Mouse (Mus musculus): ENCODE data around the gene Spa17. TPM values are rescaled to one million over a fixed set of nuclear protein-coding genes. Genes with fewer than 3 reads are reported as not detected.

Spa17 gene
- polyA plus RNA-seq (2012; rRNA removed) = 3.1 and 3.5 TPM in 2 replicates

- peak within 1 kb of the TSS; percentile 42 for H3K27ac ChIP-seq (ENCODE audit: insufficient read depth, low read depth, low read length)
- TF ChIP-seq POLR2A (IDR thresholded peaks at IDR 0.05; ENCODE audit: low read depth, low read length) (peak; percentile 13), CTCF (conservative IDR thresholded peaks at IDR 0.05; ENCODE audit: insufficient read depth, insufficient read length, low read depth, low read length) (no peak)
- peak; percentile 95 for DNase-seq
- H3K4me1 ChIP-seq (ENCODE audit: control insufficient read depth, insufficient read depth, low read length) = 0 out of 2 replicates have a peak, but pooled peaks cover 6% of the 10 kb centered on the region
- H3K4me3 ChIP-seq (ENCODE audit: insufficient read depth, low read depth, low read length) = peak within 1 kb of the TSS; percentile 67
- H3K36me3 ChIP-seq (ENCODE audit: control insufficient read depth, insufficient read depth, low read length) = no peaks in the 10 kb centered on the region
- under 1% methylated on average over 45 of the region's 45 CpGs for WGBS
- no peaks in the 10 kb centered on the region for H3K27me3 ChIP-seq (replicated peaks; ENCODE audit: control insufficient read depth, insufficient read depth, low read length)
Observed at GRCm38 (mm10) chr9:37613182-37613910, at the start of gene Spa17. Gene Spa17, minus strand, starts transcription at chr9:37613722.

- no peaks in the 10 kb centered on the region for H3K4me1 ChIP-seq (ENCODE audit: control insufficient read depth, insufficient read depth, low read length)
- H3K27ac ChIP-seq (ENCODE audit: insufficient read depth, low read depth, low read length) = no peak overlapping the region
- no peaks in the 10 kb centered on the region for H3K36me3 ChIP-seq (ENCODE audit: control insufficient read depth, insufficient read depth, low read length)
- 82% methylated on average over 1 of the region's 1 CpGs for WGBS
- no peaks in the 10 kb centered on the region for H3K27me3 ChIP-seq (replicated peaks; ENCODE audit: control insufficient read depth, insufficient read depth, low read length)
- no peak overlapping the region for H3K4me3 ChIP-seq (ENCODE audit: insufficient read depth, low read depth, low read length)
- TF ChIP-seq POLR2A (IDR thresholded peaks at IDR 0.05; ENCODE audit: low read depth, low read length) (no peak), CTCF (conservative IDR thresholded peaks at IDR 0.05; ENCODE audit: insufficient read depth, insufficient read length, low read depth, low read length) (no peak)
- DNase-seq = no peak
Observed at GRCm38 (mm10) chr9:37663210-37663609, 49.7 kb upstream of the Spa17 start.

- WGBS = 88% methylated on average over 6 of the region's 6 CpGs
- TF ChIP-seq CTCF (conservative IDR thresholded peaks at IDR 0.05; ENCODE audit: insufficient read depth, insufficient read length, low read depth, low read length) (no peak), POLR2A (IDR thresholded peaks at IDR 0.05; ENCODE audit: low read depth, low read length) (no peak)
Observed at GRCm38 (mm10) chr9:37659413-37659812, 45.9 kb upstream of the Spa17 start.

GRCm38 (mm10) chr9:37656931-37657481 lies 43.5 kb upstream of the Spa17 start, which contains the start of gene Tbrg1:
Gene Tbrg1, minus strand, starts transcription at chr9:37657312.
- TF ChIP-seq POLR2A (IDR thresholded peaks at IDR 0.05; ENCODE audit: low read depth, low read length) (peak; percentile 56), CTCF (conservative IDR thresholded peaks at IDR 0.05; ENCODE audit: insufficient read depth, insufficient read length, low read depth, low read length) (no peak)
- WGBS = under 1% methylated on average over 36 of the region's 36 CpGs

More at GRCm38 (mm10) chr9:37659413-37659812, 45.9 kb upstream of the Spa17 start:
- H3K27ac ChIP-seq (ENCODE audit: insufficient read depth, low read depth, low read length) = no peak overlapping the region
- no peaks in the 10 kb centered on the region; the same call in 1 of the 2 replicates for H3K36me3 ChIP-seq (ENCODE audit: control insufficient read depth, insufficient read depth, low read length)
- no peak for DNase-seq
- no peaks in the 10 kb centered on the region for H3K4me1 ChIP-seq (ENCODE audit: control insufficient read depth, insufficient read depth, low read length)
- H3K4me3 ChIP-seq (ENCODE audit: insufficient read depth, low read depth, low read length) = no peak overlapping the region
- no peaks in the 10 kb centered on the region for H3K27me3 ChIP-seq (replicated peaks; ENCODE audit: control insufficient read depth, insufficient read depth, low read length)

GRCm38 (mm10) chr9:37656439-37656881 lies 42.9 kb upstream of the Spa17 start:
- WGBS = 2% methylated on average over 10 of the region's 10 CpGs
- TF ChIP-seq CTCF (conservative IDR thresholded peaks at IDR 0.05; ENCODE audit: insufficient read depth, insufficient read length, low read depth, low read length) (no peak), POLR2A (IDR thresholded peaks at IDR 0.05; ENCODE audit: low read depth, low read length) (no peak)
- DNase-seq = peak; percentile 35
- H3K4me3 ChIP-seq (ENCODE audit: insufficient read depth, low read depth, low read length) = peak overlapping the region; percentile 75
- peaks cover 6% of the 10 kb centered on the region for H3K36me3 ChIP-seq (ENCODE audit: control insufficient read depth, insufficient read depth, low read length)
- H3K27ac ChIP-seq (ENCODE audit: insufficient read depth, low read depth, low read length) = peak overlapping the region; percentile 58; the same call in 1 of the 2 replicates
- no peaks in the 10 kb centered on the region for H3K27me3 ChIP-seq (replicated peaks; ENCODE audit: control insufficient read depth, insufficient read depth, low read length)
- H3K4me1 ChIP-seq (ENCODE audit: control insufficient read depth, insufficient read depth, low read length) = no peaks in the 10 kb centered on the region

More at GRCm38 (mm10) chr9:37656931-37657481, 43.5 kb upstream of the Spa17 start, which contains the start of gene Tbrg1:
- H3K4me3 ChIP-seq (ENCODE audit: insufficient read depth, low read depth, low read length) = peak within 1 kb of the TSS; percentile 75
- no peaks in the 10 kb centered on the region for H3K4me1 ChIP-seq (ENCODE audit: control insufficient read depth, insufficient read depth, low read length)
- peaks cover 6% of the 10 kb centered on the region for H3K36me3 ChIP-seq (ENCODE audit: control insufficient read depth, insufficient read depth, low read length)
- peak within 1 kb of the TSS; percentile 58 for H3K27ac ChIP-seq (ENCODE audit: insufficient read depth, low read depth, low read length)
- DNase-seq = peak; percentile 93
- no peaks in the 10 kb centered on the region for H3K27me3 ChIP-seq (replicated peaks; ENCODE audit: control insufficient read depth, insufficient read depth, low read length)

- no peak overlapping the region; the same call in 1 of the 2 replicates for H3K4me3 ChIP-seq (ENCODE audit: insufficient read depth, low read depth, low read length)
- H3K27me3 ChIP-seq (replicated peaks; ENCODE audit: control insufficient read depth, insufficient read depth, low read length) = no peaks in the 10 kb centered on the region
- 48% methylated on average over 8 of the region's 8 CpGs for WGBS
- H3K36me3 ChIP-seq (ENCODE audit: control insufficient read depth, insufficient read depth, low read length) = peaks cover 9% of the 10 kb centered on the region
- no peak for TF ChIP-seq POLR2A (IDR thresholded peaks at IDR 0.05; ENCODE audit: low read depth, low read length)
- no peak for TF ChIP-seq CTCF (conservative IDR thresholded peaks at IDR 0.05; ENCODE audit: insufficient read depth, insufficient read length, low read depth, low read length)
- no peak for DNase-seq
- H3K4me1 ChIP-seq (ENCODE audit: control insufficient read depth, insufficient read depth, low read length) = no peaks in the 10 kb centered on the region
- no peak overlapping the region for H3K27ac ChIP-seq (ENCODE audit: insufficient read depth, low read depth, low read length)
Observed at GRCm38 (mm10) chr9:37655961-37656360, 42.4 kb upstream of the Spa17 start.

- peaks cover 14% of the 10 kb centered on the region for H3K36me3 ChIP-seq (ENCODE audit: control insufficient read depth, insufficient read depth, low read length)
- WGBS = 90% methylated on average over 5 of the region's 5 CpGs
- no peak for DNase-seq
- no peaks in the 10 kb centered on the region for H3K27me3 ChIP-seq (replicated peaks; ENCODE audit: control insufficient read depth, insufficient read depth, low read length)
- H3K4me1 ChIP-seq (ENCODE audit: control insufficient read depth, insufficient read depth, low read length) = no peaks in the 10 kb centered on the region
- TF ChIP-seq CTCF (conservative IDR thresholded peaks at IDR 0.05; ENCODE audit: insufficient read depth, insufficient read length, low read depth, low read length) (no peak), POLR2A (IDR thresholded peaks at IDR 0.05; ENCODE audit: low read depth, low read length) (no peak)
- H3K4me3 ChIP-seq (ENCODE audit: insufficient read depth, low read depth, low read length) = no peak overlapping the region
- H3K27ac ChIP-seq (ENCODE audit: insufficient read depth, low read depth, low read length) = no peak overlapping the region
Observed at GRCm38 (mm10) chr9:37653836-37654235, 40.3 kb upstream of the Spa17 start.
